Mouse (Mus musculus) bone marrow macrophage, adult 2 months (primary cell): ENCODE data around the gene Chid1. TPM values are rescaled to one million over a fixed set of nuclear protein-coding genes. Genes with fewer than 3 reads are reported as not detected.
A peak's percentile ranks its signal among the peaks of the same experiment; 100 is the strongest.

Experiments used
- H3K27ac ChIP-seq: 2 replicates; pipeline ENCODE4 v1.5.1; 2012; ENCODE audit warnings: low read depth, low read length; ENCODE audit not compliant: insufficient read depth
- H3K4me1 ChIP-seq: 2 replicates; pipeline ENCODE4 v1.6.1; 2012; ENCODE audit warnings: low read length; ENCODE audit not compliant: control insufficient read depth, insufficient read depth
- H3K4me3 ChIP-seq: 2 replicates; pipeline ENCODE4 v1.5.1; 2012; ENCODE audit warnings: mild to moderate bottlenecking, low read length, moderate library complexity; ENCODE audit not compliant: insufficient read depth
- CTCF ChIP-seq: IDR thresholded peaks from 2 replicates; pipeline ENCODE4 v1.5.1; 2012; ENCODE audit warnings: low read depth, mild to moderate bottlenecking, low read length, moderate library complexity
- POLR2A ChIP-seq: IDR thresholded peaks from 2 replicates; pipeline ENCODE4 v1.6.1; 2012; ENCODE audit warnings: mild to moderate bottlenecking, low read depth, low read length, borderline replicate concordance
- polyA plus RNA-seq: library from polyadenylated mRNA; stranded (reverse); fragments of >200 nt; gene quantifications from 2 replicates; pipeline ENCODE4 v1.2.4, GENCODE M21; 2012; ENCODE audit not compliant: missing spikeins, insufficient read depth, insufficient read length

Chid1 gene
- polyA plus RNA-seq, 1 experiment: 16.3 TPM

DNA sequence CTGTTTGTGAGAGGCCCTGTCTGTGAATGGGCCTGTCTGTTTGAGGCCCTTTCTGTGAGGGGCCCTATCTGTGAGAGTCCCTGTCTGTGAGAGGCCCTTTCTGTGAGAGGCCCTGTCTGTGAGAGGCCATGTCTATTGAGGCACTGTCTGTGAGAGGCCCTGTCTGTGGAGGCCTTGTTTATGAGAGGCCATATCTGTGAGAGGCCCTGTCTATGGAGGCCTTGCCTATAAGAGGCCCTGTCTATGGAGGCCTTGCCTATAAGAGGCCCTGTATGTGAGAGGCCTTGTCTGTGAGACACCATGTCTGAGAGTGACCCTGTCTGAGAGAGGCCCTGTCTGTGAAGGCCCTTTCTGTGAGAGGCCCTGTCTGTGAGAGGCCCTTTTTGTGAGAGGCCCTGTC lies 31.5 kb downstream of the Chid1 start:
- no peak for TF ChIP-seq CTCF
- TF ChIP-seq POLR2A: no peak
- no peak overlapping the region for H3K4me3 ChIP-seq
- H3K27ac ChIP-seq: no peak overlapping the region
- H3K4me1 ChIP-seq: no peaks in the 10 kb centered on the region

DNA sequence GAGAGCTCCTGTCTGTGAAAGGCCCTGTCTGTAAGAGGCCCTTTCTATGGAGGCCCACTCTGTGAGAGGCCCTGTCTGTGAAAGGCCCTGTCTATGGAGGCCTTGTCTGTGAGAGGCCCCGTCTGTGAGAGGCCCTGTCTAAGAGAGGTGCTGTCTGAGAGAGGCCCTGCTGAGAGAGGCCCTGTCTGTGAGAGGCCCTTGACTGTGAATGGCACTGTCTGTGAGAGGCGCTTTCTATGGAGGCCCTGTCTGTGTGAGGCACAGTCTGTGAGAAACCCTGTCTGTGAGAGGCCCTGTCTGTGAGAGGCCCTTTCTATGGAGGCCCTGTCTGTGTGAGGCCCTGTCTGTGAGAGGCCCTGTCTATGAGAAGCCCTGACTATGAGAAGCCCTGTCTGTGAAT lies 33.4 kb downstream of the Chid1 start:
- no peak for TF ChIP-seq POLR2A
- no peak for TF ChIP-seq CTCF
- H3K4me3 ChIP-seq: no peak overlapping the region
- no peak overlapping the region for H3K27ac ChIP-seq
- no peaks in the 10 kb centered on the region for H3K4me1 ChIP-seq

DNA sequence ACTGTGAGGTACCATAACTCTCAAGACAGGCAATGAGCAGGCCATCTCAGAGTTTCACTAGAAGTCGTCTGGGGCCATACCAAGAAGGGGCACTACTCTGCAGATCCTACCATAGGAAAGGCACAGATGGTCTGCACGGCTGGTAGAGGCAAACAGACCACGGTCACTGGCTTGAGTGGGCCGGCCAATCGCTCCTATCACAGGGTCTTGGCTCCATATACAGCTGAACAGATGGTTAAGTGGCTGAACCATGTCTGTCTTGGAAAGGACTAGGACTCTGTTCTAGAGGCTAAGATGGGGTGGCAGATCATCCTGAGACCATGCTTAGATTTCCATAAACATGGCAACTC lies 37.1 kb downstream of the Chid1 start:
- H3K4me1 ChIP-seq: peaks cover 8% of the 10 kb centered on the region
- H3K4me3 ChIP-seq: no peak overlapping the region
- TF ChIP-seq CTCF (no peak), POLR2A (no peak)
- H3K27ac ChIP-seq: no peak overlapping the region

DNA sequence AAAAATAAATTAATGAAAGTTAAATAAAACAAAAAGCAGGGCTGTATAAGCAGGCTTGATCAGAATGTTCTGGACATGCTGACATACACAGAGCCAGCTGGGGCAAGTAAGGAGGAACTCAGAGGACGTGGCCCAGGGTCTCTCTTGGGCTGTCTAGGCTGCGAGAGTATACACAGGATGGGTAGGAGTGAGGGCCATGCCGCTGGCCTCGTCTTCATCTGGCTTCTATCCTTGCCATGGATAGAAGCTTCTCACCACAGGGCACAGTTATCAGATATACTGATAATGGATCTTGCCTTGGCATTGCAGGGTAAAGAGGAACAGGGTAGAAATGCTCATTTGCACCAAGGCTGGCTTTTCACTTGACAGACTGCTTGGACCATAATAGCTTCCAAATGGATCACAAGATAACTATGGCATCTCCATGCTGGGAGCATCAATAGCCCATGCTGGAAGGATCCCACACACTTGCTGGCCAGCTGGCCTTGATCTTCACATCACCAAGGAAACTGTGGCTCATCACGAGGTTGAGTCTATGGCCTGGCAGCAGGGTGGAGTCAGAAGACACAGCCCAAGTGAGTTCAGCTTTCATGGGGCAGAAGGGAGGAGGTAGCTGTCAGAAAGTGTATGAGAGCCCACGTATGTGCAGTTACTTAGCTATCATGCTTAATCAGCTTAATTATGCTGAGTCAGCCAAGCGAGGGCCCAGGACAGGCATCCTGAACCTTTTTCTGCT lies 37.7 kb downstream of the Chid1 start:
- no peak overlapping the region for H3K27ac ChIP-seq
- peaks cover 14% of the 10 kb centered on the region for H3K4me1 ChIP-seq
- TF ChIP-seq CTCF (no peak), POLR2A (no peak)
- H3K4me3 ChIP-seq: no peak overlapping the region

DNA sequence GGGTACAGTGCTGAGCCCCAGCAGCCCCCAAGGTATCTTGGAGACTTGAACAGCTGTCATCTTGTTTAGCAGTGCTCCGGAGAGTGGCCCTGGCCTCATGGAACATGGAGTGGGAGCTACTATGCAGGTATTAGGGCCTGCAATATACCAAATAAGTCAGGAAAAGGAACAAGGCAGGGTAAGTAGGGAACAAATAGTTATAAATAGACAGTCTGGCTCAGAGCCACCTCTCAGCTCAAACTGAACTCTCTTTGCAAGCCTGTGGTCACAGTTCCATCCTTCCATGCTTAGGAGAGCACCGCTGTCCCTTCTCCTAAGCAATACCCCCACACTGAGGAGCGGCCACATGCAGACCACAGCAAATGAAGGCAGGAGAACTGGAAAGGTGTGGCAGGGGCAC lies 42.1 kb downstream of the Chid1 start:
- TF ChIP-seq CTCF (no peak), POLR2A (no peak)
- Histone ChIP-seq H3K4me1 (peaks cover 15% of the 10 kb centered on the region), H3K4me3 (no peak overlapping the region), H3K27ac (no peak overlapping the region)

DNA sequence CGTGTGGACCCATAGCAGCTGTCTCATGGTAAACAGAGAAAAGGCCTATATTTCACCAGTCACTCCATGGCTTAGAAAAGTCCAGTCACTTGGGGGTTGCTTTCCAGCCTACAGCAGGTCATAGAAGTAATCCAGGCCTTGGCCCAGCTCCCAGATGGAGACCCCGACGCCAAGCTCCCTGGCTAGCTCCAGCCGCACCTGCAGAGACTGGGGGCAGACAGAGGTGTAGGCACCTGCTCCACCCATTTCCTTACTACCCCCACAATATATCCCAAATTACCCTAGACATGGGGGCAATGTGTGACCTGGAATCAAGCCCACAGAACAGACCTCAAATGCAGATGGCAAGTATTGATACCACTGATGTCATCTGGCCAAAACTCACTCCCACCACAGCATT lies 43.7 kb downstream of the Chid1 start:
- TF ChIP-seq POLR2A (no peak), CTCF (no peak)
- peaks cover 21% of the 10 kb centered on the region for H3K4me1 ChIP-seq

DNA sequence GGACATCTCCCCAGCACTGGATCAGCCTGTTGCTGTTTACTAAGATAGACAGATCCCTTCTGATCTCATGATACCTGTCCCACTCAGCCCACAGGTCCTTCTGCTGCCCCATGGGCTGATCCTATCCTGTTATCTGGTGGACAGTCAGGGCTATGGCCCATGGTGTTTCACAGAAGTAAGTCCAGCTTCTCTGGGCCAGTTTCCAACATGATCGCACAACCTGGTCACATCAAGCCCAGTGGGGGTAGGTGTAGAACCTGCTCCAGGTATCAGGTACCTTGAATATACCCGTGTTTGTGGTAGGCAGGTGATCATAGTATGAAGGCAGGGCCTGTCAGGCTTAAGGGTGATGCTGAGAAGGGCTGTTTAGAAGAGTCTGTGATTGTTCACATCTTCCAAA lies 44.3 kb downstream of the Chid1 start:
- H3K4me3 ChIP-seq: no peak overlapping the region
- no peak for TF ChIP-seq POLR2A
- TF ChIP-seq CTCF: no peak
- peaks cover 27% of the 10 kb centered on the region for H3K4me1 ChIP-seq
- no peak overlapping the region for H3K27ac ChIP-seq

More for the DNA sequence above, 43.7 kb downstream of the Chid1 start:
- Histone ChIP-seq H3K27ac (no peak overlapping the region), H3K4me3 (no peak overlapping the region)

DNA sequence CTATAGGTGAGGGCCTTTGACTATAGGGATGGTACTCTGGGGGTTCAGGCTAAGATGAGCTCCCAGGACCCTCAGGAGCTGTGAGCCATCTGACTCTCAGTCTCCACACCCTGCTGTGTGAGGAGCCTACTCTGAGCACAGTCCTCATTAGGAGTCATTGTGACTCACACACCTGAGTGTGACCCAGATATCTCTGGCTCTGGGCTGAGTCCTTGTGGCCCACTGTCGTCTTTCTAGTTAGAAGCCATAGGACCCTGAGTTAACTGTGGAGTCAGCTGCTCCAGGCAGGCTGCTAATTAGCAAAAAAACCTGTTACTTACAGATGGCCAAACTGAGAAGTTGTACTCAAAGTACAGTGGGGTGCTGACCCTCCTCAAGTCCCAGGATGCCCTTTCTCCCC lies 45.9 kb downstream of the Chid1 start:
- Histone ChIP-seq H3K27ac (no peak overlapping the region), H3K4me3 (no peak overlapping the region), H3K4me1 (peaks cover 40% of the 10 kb centered on the region)
- TF ChIP-seq POLR2A: no peak
- no peak for TF ChIP-seq CTCF

DNA sequence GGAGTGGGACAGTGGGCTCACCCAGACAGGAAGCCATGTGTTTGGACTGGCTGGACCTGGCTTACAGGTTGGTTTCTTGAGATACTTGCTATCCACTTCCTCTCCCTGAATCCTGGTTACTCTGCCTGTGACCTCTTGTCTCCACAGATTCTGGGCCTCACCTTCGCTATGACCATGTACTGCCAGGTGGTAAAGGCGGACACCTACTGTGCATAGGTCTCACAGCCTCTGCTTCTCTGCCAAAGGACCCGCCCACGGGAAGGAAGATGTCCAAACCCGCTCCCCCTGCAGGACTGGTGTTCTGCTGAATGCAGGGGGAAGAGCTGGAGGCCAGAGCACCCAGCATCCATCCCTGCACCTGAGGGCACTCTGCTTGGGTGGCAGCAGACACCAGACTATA lies 46.9 kb downstream of the Chid1 start:
- Histone ChIP-seq H3K27ac (no peak overlapping the region), H3K4me1 (peaks cover 38% of the 10 kb centered on the region), H3K4me3 (no peak overlapping the region)
- TF ChIP-seq POLR2A: no peak
- TF ChIP-seq CTCF: no peak

DNA sequence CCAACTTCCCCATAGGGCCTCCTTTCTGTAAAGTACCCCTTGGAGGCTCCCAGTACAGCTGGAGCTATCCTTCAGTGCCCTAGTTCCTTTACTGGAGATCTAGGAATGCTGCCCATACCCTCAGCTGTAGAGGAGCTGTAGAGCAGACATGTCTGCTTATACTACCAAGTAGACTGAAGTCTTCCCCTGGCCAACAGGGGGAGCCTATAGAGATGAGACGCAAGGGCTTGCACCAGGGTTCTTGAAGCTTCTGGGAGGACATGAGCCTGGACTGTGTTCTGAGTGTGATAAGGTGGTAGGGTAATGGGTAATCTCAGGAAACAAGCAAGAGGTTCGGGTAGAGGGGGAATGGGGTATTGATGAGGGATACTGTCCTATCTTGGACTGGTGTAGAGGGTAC lies 48.5 kb downstream of the Chid1 start:
- peaks cover 39% of the 10 kb centered on the region for H3K4me1 ChIP-seq
- TF ChIP-seq CTCF (peak; percentile 42; the same call in 1 of the 2 replicates), POLR2A (no peak)
- H3K4me3 ChIP-seq: no peak overlapping the region
- peak overlapping the region; percentile 77 for H3K27ac ChIP-seq

DNA sequence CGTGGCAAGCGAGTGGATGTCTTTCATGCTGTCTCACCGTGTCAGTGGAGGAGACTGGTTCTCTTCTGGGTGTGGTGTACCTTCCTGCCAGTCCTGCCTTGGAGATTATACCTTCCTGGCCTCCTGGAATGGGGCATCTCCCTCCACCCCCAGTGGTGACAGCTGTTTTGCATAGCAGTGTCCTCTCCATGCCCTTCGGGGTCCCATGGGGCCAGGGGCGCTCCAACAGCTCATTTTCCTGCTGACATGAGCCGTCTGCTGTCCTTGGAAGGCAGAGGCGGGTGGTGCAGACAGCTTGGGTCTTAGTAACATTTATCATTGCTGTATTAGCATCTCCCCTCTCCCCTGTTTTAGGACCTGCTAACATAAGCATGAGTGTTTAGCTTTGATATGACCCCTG lies 52.5 kb downstream of the Chid1 start:
- no peak overlapping the region for H3K27ac ChIP-seq
- H3K4me3 ChIP-seq: no peak overlapping the region
- H3K4me1 ChIP-seq: peaks cover 39% of the 10 kb centered on the region
- TF ChIP-seq POLR2A (no peak), CTCF (no peak)
